Mouse (Mus musculus) hindbrain, embryonic 15.5 days (tissue): Measurements from ENCODE around the gene Serpini2. TPM values are rescaled to one million over a fixed set of nuclear protein-coding genes. Genes with fewer than 3 reads are reported as not detected.
"Not testable (repeated sequence)": the region's sequence is repeated elsewhere in the genome, so short reads cannot be mapped to it uniquely, and the experiment has no call there.

Experiments
- ATAC-seq: fragments of 200-750 bp; cut with Nextera tagmentation; 2 replicates; pipeline ENCODE4 v1.8.0; 2017; ENCODE audit warnings: low read depth, moderate number of reproducible peaks, moderate TSS enrichment; ENCODE audit not compliant: low FRiP score
- H3K27ac ChIP-seq: fragments of 300-500 bp; sonication (generic); replicated peaks from 2 replicates; pipeline ENCODE4 v1.5.1; 2015; ENCODE audit warnings: mild to moderate bottlenecking, inconsistent platforms
- H3K27me3 ChIP-seq: fragments of 300-500 bp; sonication (generic); 2 replicates; pipeline ENCODE4 v1.6.1; 2015; ENCODE audit warnings: control low read depth, inconsistent platforms
- H3K36me3 ChIP-seq: fragments of 300-500 bp; sonication (generic); 2 replicates; pipeline ENCODE4 v1.6.1; 2015; ENCODE audit warnings: control low read depth, inconsistent platforms
- H3K4me1 ChIP-seq: fragments of 300-500 bp; sonication (generic); replicated peaks from 2 replicates; pipeline ENCODE4 v1.6.1; 2015; ENCODE audit warnings: control low read depth, inconsistent platforms
- H3K4me2 ChIP-seq: fragments of 300-500 bp; sonication (generic); 2 replicates; pipeline ENCODE4 v1.6.1; 2015; ENCODE audit warnings: moderate library complexity, mild to moderate bottlenecking, inconsistent platforms
- H3K4me3 ChIP-seq: fragments of 300-500 bp; sonication (generic); 2 replicates; pipeline ENCODE4 v1.5.1; 2015; ENCODE audit warnings: mild to moderate bottlenecking, inconsistent platforms
- H3K9ac ChIP-seq: fragments of 300-500 bp; sonication (generic); 2 replicates; pipeline ENCODE4 v1.6.1; 2015; ENCODE audit warnings: inconsistent platforms
- H3K9me3 ChIP-seq: fragments of 300-500 bp; sonication (generic); 2 replicates; pipeline ENCODE4 v1.6.1; 2016; ENCODE audit warnings: control low read depth, inconsistent platforms
- WGBS: fragments of 180-500 bp; shearing (Covaris S2); methylation state at CpG from one replicate; pipeline ENCODE4 v1.1.7; 2015; 5-methylcytosine and 5-hydroxymethylcytosine counted together
- polyA plus RNA-seq: library from polyadenylated mRNA; unstranded; fragments of >200 nt; fragmentation: Nextera tagmentation; extraction: Ambion mirVana; gene quantifications from 2 replicates; pipeline ENCODE4 v1.2.1, GENCODE M21; 2015

Serpini2 gene
- polyA plus RNA-seq: not detected in 2 replicates

DNA sequence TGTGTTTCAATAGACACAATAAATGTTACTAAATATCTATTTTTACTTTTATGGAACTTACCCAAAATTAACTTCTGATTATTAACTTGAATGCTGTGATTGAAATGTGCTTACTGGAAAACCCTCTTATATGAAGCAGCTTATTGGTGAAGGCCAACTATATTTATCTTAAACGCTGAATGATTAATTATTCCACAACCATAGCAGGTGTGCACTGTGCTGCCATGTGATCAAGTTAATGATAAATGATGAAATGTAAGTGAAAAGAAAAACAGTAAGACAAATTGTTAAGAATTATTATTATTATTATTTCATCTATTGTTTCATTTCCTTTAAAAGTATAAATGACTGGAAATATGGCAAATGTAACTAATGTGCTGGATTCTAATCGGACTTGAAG lies at the start of gene Serpini2:
TSS of gene Serpini2 (minus strand) at position 101 of the 400 bp plus-strand sequence.
- Histone ChIP-seq H3K9me3 (no peaks in the 10 kb centered on the region), H3K4me3 (no peak within 1 kb of the TSS), H3K9ac (no peak within 1 kb of the TSS), H3K4me2 (no peak within 1 kb of the TSS), H3K36me3 (no peaks in the 10 kb centered on the region), H3K4me1 (no peaks in the 10 kb centered on the region), H3K27me3 (no peaks in the 10 kb centered on the region), H3K27ac (no peak within 1 kb of the TSS)
- WGBS: 88% methylated on average over 2 of the region's 2 CpGs
- ATAC-seq: no peak

DNA sequence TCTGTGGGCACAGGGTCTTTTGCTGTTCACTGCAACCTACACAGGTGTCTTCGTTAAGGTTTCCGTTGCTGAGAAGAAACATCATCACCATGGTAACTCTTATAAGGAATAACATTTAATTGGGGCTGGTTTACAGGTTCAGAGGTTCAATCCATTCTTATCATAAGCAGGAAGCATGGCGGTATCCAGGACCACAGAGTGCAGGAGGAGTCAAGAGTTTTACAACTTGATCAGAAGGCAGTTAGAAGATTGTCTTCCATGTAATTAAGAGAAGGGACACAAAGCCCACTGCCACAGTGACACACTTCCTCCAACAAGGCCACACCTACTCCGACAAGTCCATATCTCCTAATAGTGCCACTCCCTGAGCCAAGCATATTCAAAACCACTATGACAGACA lies 39.0 kb upstream of the Serpini2 start:
- no peaks in the 10 kb centered on the region for H3K9me3 ChIP-seq
- 98% methylated on average over 4 of the region's 4 CpGs for WGBS
- no peaks in the 10 kb centered on the region for H3K4me1 ChIP-seq
- no peak for ATAC-seq
- no peak overlapping the region for H3K4me2 ChIP-seq
- no peak overlapping the region for H3K27ac ChIP-seq
- no peak overlapping the region for H3K4me3 ChIP-seq
- no peaks in the 10 kb centered on the region for H3K36me3 ChIP-seq
- H3K27me3 ChIP-seq: no peaks in the 10 kb centered on the region
- H3K9ac ChIP-seq: no peak overlapping the region

DNA sequence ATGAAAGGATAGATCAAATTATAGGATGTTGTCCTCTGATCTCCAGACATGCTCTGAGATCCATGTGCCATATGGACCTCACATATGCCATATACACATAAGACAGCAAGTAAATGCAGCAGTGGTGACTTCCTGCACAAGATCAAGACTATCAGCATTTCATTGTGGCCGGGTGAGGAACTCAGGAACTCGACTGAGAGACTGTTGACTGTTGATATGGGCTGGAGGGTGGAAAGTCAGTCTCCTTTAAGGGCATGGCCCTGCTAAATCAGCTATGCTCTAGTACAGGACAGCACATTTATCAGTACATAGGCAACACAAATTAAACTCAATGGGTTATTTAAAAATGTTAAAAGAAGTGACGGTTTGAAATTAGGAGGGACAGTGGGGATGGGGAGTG lies 38.4 kb upstream of the Serpini2 start:
- Histone ChIP-seq H3K4me2 (no peak overlapping the region), H3K36me3 (no peaks in the 10 kb centered on the region), H3K27ac (no peak overlapping the region), H3K27me3 (no peaks in the 10 kb centered on the region), H3K9me3 (no peaks in the 10 kb centered on the region), H3K9ac (no peak overlapping the region), H3K4me3 (no peak overlapping the region), H3K4me1 (no peaks in the 10 kb centered on the region)
- WGBS: 81% methylated on average over 3 of the region's 3 CpGs
- ATAC-seq: no peak

DNA sequence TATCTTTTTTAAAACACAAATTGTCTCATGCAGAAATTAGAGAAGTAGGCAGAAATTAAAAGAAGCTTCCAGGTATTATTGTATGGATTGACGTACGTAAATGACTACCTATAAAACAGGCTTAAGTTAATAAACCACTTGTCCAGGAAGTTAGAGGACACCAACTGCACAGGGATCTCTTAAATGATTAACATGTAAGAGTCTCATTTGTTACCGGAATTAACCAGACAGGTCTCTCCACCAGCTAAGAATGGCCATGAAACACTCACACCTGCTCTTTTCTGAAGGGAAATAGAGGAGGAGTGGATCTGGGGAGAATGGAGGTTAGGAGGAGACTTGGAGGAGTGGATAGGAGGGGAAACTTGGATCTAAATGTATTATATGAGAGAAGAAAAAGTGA lies 35.7 kb upstream of the Serpini2 start:
- H3K9ac ChIP-seq: no peak overlapping the region
- H3K9me3 ChIP-seq: no peaks in the 10 kb centered on the region
- ATAC-seq: no peak
- H3K27ac ChIP-seq: no peak overlapping the region
- H3K36me3 ChIP-seq: no peaks in the 10 kb centered on the region
- 92% methylated on average over 3 of the region's 3 CpGs for WGBS
- H3K4me2 ChIP-seq: no peak overlapping the region
- no peak overlapping the region for H3K4me3 ChIP-seq
- no peaks in the 10 kb centered on the region for H3K27me3 ChIP-seq
- H3K4me1 ChIP-seq: no peaks in the 10 kb centered on the region

DNA sequence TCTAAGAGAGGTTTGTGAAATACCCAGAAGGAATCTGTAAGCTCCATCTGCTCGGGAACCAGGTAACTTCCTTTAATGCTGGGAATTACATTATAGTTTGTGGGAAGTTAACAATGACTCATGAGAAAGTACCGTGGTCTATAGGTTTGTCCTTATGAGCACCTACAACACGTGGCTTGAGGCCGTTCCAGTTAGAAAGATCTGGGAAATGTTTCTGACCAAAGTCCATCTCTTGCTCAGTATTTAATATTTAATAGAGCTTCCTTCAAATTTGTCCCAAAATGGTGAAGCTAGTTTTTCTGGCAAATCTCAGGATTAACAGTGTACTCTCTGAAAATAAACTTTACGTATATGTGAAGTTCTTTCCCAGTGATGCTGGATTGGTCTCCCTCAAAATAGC lies 34.7 kb upstream of the Serpini2 start:
- Histone ChIP-seq H3K9ac (no peak overlapping the region), H3K4me1 (no peaks in the 10 kb centered on the region), H3K9me3 (no peaks in the 10 kb centered on the region), H3K4me2 (no peak overlapping the region), H3K27ac (no peak overlapping the region), H3K4me3 (no peak overlapping the region), H3K36me3 (no peaks in the 10 kb centered on the region), H3K27me3 (no peaks in the 10 kb centered on the region)
- 95% methylated on average over 5 of the region's 5 CpGs for WGBS
- ATAC-seq: no peak

DNA sequence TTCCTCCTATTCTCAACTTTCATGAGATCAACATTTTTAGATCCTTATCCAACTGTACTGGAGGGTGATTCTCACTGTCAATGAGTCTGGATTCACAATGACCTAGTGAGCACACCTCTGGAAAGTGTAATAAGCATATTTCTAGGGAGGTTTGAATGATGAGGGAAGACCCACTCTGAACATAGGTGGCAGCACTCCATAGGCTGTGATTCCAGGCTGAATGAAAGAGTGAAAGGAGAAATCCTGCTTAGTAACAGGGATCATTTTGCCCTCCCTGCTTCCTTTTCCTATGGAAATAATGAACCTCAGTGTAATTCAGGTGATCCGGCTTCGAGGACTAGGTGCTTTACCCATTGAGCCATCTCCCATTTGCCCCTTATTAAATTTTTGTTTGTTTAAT lies 31.2 kb upstream of the Serpini2 start:
- Histone ChIP-seq H3K27ac (no peak overlapping the region), H3K4me1 (peaks cover 9% of the 10 kb centered on the region), H3K4me3 (no peak overlapping the region), H3K4me2 (no peak overlapping the region), H3K36me3 (no peaks in the 10 kb centered on the region), H3K27me3 (no peaks in the 10 kb centered on the region), H3K9me3 (no peaks in the 10 kb centered on the region), H3K9ac (no peak overlapping the region)
- ATAC-seq: no peak
- WGBS: 93% methylated on average over 2 of the region's 2 CpGs

DNA sequence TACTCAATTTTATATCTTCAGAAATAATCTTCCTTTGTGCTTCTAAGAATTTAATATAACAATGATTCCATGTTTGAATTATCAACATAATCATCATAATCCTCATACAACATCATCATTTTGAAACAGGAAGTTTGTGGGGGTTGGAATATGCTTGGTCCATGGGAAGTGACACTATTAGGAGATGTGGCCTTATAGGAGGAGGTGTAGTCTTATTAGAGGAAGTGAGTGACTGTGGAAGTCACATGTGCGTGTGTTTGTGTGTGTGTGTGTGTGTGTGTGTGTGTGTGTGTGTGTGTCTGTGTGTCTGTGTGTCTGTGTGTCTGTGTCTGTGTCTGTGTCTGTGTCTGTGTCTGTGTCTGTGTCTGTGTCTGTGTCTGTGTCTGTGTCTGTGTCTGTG lies 29.6 kb upstream of the Serpini2 start:
- not testable (repeated sequence) for H3K9me3 ChIP-seq, ATAC-seq, H3K27me3 ChIP-seq, H3K4me2 ChIP-seq, H3K4me1 ChIP-seq, H3K4me3 ChIP-seq, H3K36me3 ChIP-seq, H3K27ac ChIP-seq, H3K9ac ChIP-seq
- 79% methylated on average over 1 of the region's 1 CpGs for WGBS

DNA sequence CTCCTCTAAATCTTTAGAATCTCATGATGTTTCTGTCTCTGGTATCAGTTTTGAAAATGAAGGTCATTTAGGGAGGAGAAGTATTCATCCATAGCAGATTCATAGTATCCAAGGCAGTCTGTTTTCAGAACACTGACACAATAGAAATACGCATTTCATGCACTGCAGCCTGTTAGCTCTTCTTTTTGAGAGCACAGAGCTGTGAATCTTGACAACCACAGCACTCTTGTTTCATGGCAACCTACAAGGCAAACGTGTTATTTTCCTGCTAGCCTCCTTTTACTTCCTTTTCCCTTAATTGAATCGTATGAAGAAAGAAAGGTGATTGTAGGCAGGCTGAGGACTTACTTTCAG lies 27.9 kb upstream of the Serpini2 start:
- 0 out of 2 replicates have a peak, but pooled peaks have one; percentile 42 for ATAC-seq
- Histone ChIP-seq H3K27me3 (no peaks in the 10 kb centered on the region), H3K4me1 (peaks cover 9% of the 10 kb centered on the region), H3K9ac (no peak overlapping the region), H3K4me3 (no peak overlapping the region), H3K4me2 (no peak overlapping the region), H3K36me3 (no peaks in the 10 kb centered on the region), H3K27ac (peak overlapping the region; percentile 55), H3K9me3 (no peaks in the 10 kb centered on the region)
- 27% methylated on average over 3 of the region's 3 CpGs for WGBS

DNA sequence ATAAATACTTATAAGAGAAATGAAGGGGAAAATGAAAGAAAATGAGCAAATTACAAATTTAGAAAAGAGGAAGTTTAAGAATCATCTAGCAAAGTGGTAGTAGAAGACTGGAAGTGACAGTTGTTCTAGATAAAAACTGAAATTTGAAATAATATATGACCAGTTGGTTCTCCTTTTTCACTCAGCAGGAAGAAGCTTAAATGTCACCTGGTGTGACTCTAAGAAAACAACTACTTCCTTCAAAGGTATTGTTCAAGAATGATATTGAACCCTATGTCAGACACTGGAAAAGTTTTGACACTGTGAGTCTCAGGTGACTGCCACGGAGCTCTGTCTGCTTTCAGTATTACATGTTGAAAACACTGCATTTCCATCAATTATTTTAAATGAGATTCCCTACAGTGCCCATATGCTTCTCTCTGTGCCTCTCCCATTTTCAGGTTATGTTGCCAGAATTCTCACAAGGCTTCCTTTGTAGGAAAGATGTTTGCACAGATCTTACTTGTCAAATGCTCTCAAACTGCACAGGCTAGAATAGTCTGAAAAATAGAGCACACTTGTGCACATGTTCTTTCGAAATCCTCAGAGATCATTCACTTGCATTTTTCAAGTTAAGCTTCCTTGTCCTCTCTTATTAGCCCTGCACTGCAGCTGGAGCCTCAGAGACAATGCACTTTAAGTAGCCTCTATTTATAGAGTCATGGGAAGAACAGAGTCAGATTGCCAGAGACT lies 27.3 kb upstream of the Serpini2 start:
- 36% methylated on average over 2 of the region's 2 CpGs for WGBS
- Histone ChIP-seq H3K4me2 (no peak overlapping the region), H3K4me3 (no peak overlapping the region), H3K27ac (peak overlapping the region; percentile 55), H3K36me3 (no peaks in the 10 kb centered on the region), H3K9ac (no peak overlapping the region), H3K27me3 (no peaks in the 10 kb centered on the region), H3K9me3 (no peaks in the 10 kb centered on the region), H3K4me1 (peaks cover 9% of the 10 kb centered on the region)
- ATAC-seq: 0 out of 2 replicates have a peak, but pooled peaks have one; percentile 54

DNA sequence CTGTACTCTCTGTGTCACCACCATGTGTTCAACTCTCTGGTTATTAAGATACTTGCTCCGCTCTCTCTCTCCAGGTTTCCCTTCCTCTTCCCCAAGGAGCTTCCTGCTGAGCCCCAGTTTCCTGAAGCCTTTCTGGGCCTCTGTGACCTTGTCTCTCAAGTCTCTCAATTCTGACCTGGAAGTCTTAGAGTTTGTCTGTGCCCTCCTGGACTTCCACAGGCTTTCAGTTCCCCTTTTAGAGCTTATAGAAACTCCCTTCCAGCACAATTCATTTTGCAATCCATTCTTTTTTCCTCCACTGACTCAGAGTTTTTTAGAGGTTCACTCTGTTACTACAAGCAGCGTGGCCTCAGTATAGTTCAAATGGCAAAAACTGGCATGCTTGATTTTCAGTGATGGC lies 23.4 kb upstream of the Serpini2 start:
- H3K9me3 ChIP-seq: no peaks in the 10 kb centered on the region
- no peak overlapping the region for H3K4me3 ChIP-seq
- peaks cover 9% of the 10 kb centered on the region for H3K4me1 ChIP-seq
- no peak overlapping the region for H3K27ac ChIP-seq
- H3K36me3 ChIP-seq: no peaks in the 10 kb centered on the region
- no peak for ATAC-seq
- no peaks in the 10 kb centered on the region for H3K27me3 ChIP-seq
- no peak overlapping the region for H3K4me2 ChIP-seq
- WGBS: 91% methylated on average over 2 of the region's 2 CpGs
- no peak overlapping the region for H3K9ac ChIP-seq

DNA sequence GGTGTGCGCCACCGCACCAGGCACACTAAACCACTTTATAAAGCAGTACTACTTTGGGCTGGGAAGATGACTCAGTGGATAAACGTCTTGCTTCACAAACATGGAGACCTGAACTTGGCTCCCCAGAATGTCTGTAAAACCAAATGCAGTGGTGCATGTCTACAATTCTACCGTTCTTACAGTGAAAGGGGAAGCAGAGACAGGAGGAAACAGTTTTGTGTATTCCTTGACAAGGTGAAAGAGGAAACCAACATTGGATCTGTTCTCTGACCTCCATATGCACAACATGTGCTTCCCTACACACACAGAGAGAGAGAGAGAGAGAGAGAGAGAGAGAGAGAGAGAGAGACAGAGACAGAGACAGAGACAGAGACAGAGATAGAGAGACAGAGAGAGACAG lies 7.6 kb upstream of the Serpini2 start:
- ATAC-seq: no peak
- H3K27ac ChIP-seq: no peak overlapping the region
- no peak overlapping the region for H3K4me2 ChIP-seq
- no peaks in the 10 kb centered on the region for H3K9me3 ChIP-seq
- no peak overlapping the region for H3K9ac ChIP-seq
- H3K36me3 ChIP-seq: no peaks in the 10 kb centered on the region
- no peak overlapping the region for H3K4me3 ChIP-seq
- WGBS: 90% methylated on average over 4 of the region's 4 CpGs
- H3K4me1 ChIP-seq: no peaks in the 10 kb centered on the region
- no peaks in the 10 kb centered on the region for H3K27me3 ChIP-seq

DNA sequence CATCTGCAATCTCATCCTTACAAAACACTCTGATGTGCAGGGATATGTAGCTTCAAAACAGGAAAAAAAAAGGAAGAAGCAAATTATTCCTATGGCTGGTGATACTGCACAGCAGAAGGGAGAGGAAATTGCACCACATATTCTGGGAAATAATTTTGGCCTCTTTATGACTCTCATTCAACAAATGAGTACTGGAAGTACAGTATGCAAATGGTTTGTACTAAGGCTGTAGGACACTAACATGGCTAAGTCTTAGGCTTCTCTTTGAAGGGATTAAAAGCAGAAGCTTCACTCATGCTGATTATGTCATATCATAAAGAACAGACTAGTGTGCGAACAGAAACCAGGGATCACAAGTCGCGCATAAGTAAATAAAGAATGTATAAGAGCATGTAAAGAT lies 6.6 kb upstream of the Serpini2 start:
- Histone ChIP-seq H3K4me1 (no peaks in the 10 kb centered on the region), H3K36me3 (no peaks in the 10 kb centered on the region), H3K27ac (no peak overlapping the region), H3K27me3 (no peaks in the 10 kb centered on the region), H3K9me3 (no peaks in the 10 kb centered on the region), H3K4me3 (no peak overlapping the region), H3K4me2 (no peak overlapping the region), H3K9ac (no peak overlapping the region)
- no peak for ATAC-seq
- 90% methylated on average over 3 of the region's 3 CpGs for WGBS

DNA sequence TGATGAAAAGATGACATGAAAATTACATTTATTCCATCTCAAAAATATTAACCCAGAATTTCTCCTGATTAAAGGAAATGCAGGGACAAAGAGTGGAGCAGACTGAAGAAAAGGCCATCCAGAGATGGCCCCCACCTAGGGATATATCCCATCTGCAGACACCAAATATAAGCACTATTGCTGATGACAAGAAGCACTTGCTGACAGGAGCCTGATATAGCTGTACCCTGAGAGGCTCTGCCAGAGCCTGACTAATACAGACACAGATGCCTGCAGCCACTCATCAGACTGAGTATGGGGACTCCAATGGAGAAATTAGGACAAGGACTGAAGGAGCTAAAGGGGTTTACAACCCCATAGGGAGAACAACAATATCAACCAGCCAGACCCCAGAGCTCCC lies 5.2 kb upstream of the Serpini2 start:
- no peak for ATAC-seq
- Histone ChIP-seq H3K4me2 (no peak overlapping the region), H3K4me1 (no peaks in the 10 kb centered on the region), H3K27ac (no peak overlapping the region), H3K36me3 (no peaks in the 10 kb centered on the region), H3K9me3 (no peaks in the 10 kb centered on the region), H3K4me3 (no peak overlapping the region), H3K27me3 (no peaks in the 10 kb centered on the region), H3K9ac (no peak overlapping the region)
